Mouse (Mus musculus): ENCODE measurements around the gene Celsr2.

DNA sequence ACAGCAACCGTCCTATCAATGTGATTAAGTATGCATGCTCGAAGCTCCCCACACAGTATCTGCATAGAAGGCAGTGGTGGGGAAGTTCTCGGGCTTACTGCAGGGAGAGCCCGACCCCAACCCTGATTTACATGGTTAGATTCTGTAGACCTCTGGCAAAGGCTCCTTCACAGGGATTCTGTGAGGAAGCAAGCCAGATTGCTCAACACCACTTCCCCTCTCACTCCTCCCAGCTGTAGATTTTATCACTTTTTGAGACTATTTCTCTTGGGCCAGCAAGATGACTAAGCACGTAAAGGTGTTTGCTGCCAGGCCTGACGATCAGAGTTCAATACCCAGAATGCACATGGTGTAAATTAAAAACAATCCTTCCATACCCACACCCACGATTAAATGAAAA lies 69.5 kb downstream of the Celsr2 start:
- TF ChIP-seq CTCF (IDR thresholded peaks at IDR 0.05; ENCODE audit: control insufficient read depth, insufficient read depth, insufficient read length): no peak
- no peak for TF ChIP-seq MYOD1 (IDR thresholded peaks at IDR 0.05; ENCODE audit: control insufficient read depth, insufficient read length, low read depth)
- no peak for TF ChIP-seq CEBPB (IDR thresholded peaks at IDR 0.05; ENCODE audit: low read depth)
- TF ChIP-seq USF1 (IDR thresholded peaks at IDR 0.05; ENCODE audit: low read depth): no peak
- TF ChIP-seq MYOG (IDR thresholded peaks at IDR 0.05; ENCODE audit: control insufficient read depth, extremely low read depth, insufficient read length): no peak
- TF ChIP-seq FOSL1 (IDR thresholded peaks at IDR 0.05; ENCODE audit: insufficient read depth, low read length, poor library complexity, severe bottlenecking): no peak
- no peak for TF ChIP-seq MAX (IDR thresholded peaks at IDR 0.05)
